Mouse (Mus musculus) CD8-positive naive resting alpha-beta T cell, adult 2 months (primary cell): ENCODE data around the gene Rassf3.

Source experiments
- DNase-seq, 2 experiments: peaks; one replicate each; pipeline ENCODE4 v3.0.0; 2022; ENCODE audit warnings: low read depth in 2 of 2, low spot score in 2 of 2

The Rassf3 gene

GRCm38 (mm10) chr10:121476190-121476967 is at the start of gene Rassf3:
TSS of gene Rassf3 (minus strand) at chr10:121476347.
- peak; percentile 94 to 97 for DNase-seq

- no peak for DNase-seq
Measured at GRCm38 (mm10) chr10:121520923-121521585, 44.9 kb upstream of the Rassf3 start.

- DNase-seq, result no peak
Measured at GRCm38 (mm10) chr10:121519710-121520109, 43.6 kb upstream of the Rassf3 start.

- peak; percentile 67 to 68 for DNase-seq
Measured at GRCm38 (mm10) chr10:121516008-121516600, 40.0 kb upstream of the Rassf3 start.

GRCm38 (mm10) chr10:121509751-121510643 is 33.9 kb upstream of the Rassf3 start:
- no peak for DNase-seq

GRCm38 (mm10) chr10:121507755-121508544 is 31.8 kb upstream of the Rassf3 start:
- DNase-seq, result no peak

- DNase-seq, result peak; percentile 74 to 89
Measured at GRCm38 (mm10) chr10:121506731-121507583, 30.8 kb upstream of the Rassf3 start.

GRCm38 (mm10) chr10:121505929-121506328 is 29.8 kb upstream of the Rassf3 start:
- no peak for DNase-seq

- DNase-seq, result peak; percentile 64 to 71
Measured at GRCm38 (mm10) chr10:121504973-121505911, 29.1 kb upstream of the Rassf3 start.

- no peak for DNase-seq
Measured at GRCm38 (mm10) chr10:121501160-121501559, 25.0 kb upstream of the Rassf3 start.

GRCm38 (mm10) chr10:121500034-121500433 is 23.9 kb upstream of the Rassf3 start:
- no peak for DNase-seq

- DNase-seq, result no peak
Measured at GRCm38 (mm10) chr10:121499063-121499462, 22.9 kb upstream of the Rassf3 start.

- no peak for DNase-seq
Measured at GRCm38 (mm10) chr10:121498481-121498904, 22.3 kb upstream of the Rassf3 start.

GRCm38 (mm10) chr10:121497968-121498367 is 21.8 kb upstream of the Rassf3 start:
- no peak for DNase-seq

- no peak for DNase-seq
Measured at GRCm38 (mm10) chr10:121496616-121497015, 20.5 kb upstream of the Rassf3 start.

GRCm38 (mm10) chr10:121494163-121494425 is 17.9 kb upstream of the Rassf3 start:
- no peak for DNase-seq

- DNase-seq, result no peak
Measured at GRCm38 (mm10) chr10:121493374-121494162, 17.4 kb upstream of the Rassf3 start.
